Mouse (Mus musculus) layer of hippocampus, postnatal 10 days (tissue): Measurements from ENCODE around the gene Ssh1. TPM values are rescaled to one million over a fixed set of nuclear protein-coding genes. Genes with fewer than 3 reads are reported as not detected.

Experiments used
- DNase-seq, 2 experiments: peaks; one replicate each; pipeline ENCODE4 v3.0.0; 2021; ENCODE audit warnings: low spot score in 2 of 2
- total RNA-seq, 2 experiments: library from RNA; stranded (reverse); gene quantifications; 2 replicates each; pipeline ENCODE4 v1.2.3; 2021

Ssh1 gene
- total RNA-seq, 2 experiments from 2014 or later: 25.7 to 27.1 TPM

DNA sequence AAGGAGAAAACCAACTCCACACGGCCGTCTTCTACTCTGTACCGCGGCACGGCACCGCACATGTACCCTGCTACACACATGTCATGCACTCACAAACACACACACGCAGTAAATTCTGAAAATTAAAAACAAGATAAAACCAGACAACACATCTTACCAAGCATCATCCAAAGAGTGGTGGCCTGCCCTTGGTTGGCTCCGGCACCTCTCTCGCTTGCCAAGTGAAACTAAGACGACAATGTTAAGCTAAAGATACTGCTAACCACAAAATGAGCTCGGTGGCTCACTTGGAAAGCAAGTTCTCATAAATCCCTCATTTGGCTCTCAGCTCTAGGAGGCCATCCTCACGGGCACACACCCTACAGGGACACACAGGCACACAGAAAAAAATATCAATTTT, 94.2 kb downstream of the Ssh1 start:
- DNase-seq: no peak

DNA sequence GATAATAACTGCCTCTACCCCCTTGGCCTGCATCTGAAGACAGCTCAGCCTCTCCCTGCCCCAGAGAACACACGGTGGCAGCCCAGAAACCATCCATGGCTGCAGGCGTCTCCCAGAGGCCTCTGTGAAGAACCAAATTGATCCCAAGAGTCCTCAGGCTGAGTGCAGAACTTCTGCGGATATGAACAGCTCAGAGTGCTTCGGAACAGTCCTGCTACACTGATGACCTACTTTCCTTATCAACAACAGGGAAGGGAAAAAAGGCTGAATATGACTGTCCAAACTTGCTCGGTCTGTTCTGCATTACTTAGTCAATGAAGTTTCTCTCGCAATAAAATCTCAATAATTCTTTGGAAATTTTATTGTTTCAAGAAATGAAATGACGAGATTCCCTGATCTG, 101.7 kb downstream of the Ssh1 start:
- no peak for DNase-seq

DNA sequence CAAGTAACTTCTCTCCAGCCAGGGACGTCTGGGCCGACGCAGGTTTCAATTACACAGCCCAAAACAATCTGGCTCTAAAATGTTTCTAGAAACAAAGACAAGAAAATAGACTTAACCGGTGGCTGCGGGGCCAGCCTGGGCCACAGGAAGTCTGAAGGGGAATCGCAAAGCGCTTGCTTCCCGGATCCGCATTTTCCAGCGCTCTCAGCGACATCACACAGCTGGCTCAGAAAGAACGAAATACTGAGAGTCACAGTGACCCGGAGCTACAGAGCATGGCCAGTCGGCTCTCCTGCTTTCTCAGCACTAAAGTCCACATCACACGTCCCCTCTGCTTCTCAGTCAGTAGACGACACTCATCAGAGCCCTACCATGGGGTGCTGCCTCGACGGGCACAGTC, 102.8 kb downstream of the Ssh1 start:
- no peak for DNase-seq

DNA sequence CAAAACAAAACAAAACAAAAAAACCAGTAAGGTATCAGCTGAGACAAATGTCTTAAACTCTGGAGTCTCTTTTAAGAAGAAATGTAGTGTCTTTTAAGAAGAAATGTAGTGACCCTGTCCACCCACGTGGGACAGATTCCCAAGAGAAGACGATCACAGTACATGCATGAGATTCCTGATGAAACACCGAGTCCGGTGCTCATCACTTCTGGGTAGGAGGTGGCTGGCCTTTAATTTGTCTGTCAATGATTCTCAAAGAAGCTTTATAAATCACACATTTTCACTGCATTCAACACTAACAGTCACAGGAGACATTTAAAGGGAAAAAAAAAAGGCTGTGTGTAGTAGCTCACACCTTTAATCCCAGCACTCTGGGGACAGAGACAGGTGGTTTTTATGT, 103.8 kb downstream of the Ssh1 start:
- no peak for DNase-seq

DNA sequence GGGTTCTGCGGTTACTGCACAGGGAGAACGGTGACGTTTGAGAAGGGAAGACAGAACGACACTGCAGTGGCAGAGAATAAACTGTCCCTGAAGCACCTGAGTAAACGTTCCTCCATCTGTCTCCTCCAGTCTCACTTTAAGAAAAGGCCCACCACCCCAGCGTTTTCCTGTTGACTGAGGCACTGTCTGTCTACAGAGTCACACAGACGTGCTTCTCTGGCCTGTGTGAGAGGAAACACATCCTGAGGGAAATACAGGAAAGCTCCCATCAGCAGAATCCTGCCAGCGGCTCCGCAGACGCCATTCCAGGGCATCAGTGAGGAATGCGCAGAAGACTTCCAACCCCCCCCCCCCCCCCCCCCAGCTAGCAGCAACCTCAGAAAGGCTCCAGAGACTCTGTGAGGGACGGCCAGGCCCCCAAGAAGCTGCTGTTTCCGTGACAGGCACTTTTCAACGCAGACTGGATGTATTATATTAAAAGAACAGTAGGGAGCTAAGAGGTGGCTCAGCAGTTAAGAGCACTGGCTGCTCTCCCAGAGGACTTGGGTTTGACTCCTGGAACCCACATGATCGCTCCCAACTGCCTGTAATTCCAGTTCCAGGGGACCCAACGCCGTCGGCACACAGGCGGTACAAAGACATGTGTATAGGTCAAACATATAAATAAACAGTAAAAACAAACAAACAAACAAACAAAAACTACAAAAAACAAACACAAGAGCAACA, 104.3 kb downstream of the Ssh1 start:
- no peak for DNase-seq

DNA sequence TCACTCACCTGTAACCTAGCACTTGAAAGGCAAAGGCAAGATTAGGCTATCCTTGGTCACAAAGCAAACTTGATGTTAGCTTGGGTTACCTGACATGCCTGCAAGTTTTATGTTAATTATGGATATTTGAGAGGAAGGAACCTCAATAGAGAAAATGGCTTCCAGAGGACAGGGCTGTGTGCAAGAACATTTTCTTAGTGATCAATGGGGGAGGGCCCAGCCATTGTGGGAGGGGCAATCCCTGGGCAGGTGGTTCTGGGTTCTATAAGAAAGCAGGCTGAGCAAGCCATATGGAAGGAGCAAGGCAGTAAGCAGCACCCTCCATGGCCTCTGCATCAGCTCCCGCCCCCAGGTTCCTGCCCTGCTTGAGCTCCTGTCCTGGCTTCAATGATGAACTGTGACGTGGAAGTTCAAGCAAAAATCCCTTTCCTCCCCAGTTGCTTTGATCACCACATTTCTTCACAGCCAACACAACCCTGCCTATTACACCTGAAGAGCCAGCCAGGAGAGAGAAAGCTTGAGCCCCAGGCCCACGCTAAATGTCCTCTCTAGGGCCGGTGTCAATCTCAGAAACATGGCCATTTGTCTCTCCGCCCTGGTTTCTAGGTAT, 105.4 kb downstream of the Ssh1 start:
- DNase-seq: no peak

DNA sequence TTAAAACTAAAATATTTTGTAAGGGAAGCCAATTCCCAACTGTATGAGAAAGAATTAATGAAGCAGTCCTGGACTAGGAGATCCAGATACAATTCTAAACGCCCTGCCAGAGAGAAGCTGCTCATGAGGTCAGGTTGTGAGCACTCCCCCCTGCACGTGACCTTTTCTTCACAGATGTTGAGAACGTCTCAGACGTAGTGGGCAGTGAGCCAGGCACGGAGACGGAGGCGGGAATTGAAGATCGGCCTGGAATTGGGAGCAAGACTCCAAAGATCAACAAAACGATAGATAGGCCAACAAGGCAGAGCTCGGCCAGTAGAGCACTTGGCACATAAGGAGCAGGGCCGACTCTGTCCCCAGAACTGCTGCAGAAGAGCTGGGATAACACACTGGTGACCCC, 106.6 kb downstream of the Ssh1 start:
- DNase-seq: no peak

Other genes with a start within 250 kb of the Ssh1 start
- gene Sart3, start 221.4 kb downstream of the Ssh1 start, total RNA-seq: 10 to 100 TPM; 36.7 to 48.2 TPM
- 10 to 100 TPM; 71.0 to 77.5 TPM for gene Iscu, start 221.1 kb downstream of the Ssh1 start, total RNA-seq
- 10 to 100 TPM; 11.7 to 13.1 TPM for gene Tmem119, start 193.4 kb downstream of the Ssh1 start, total RNA-seq
- gene Selplg, start 161.2 kb downstream of the Ssh1 start, total RNA-seq: 10 to 100 TPM; 12.1 to 12.9 TPM
- gene Coro1c, start 85.1 kb downstream of the Ssh1 start, total RNA-seq: 100 to 1,000 TPM; 104 TPM
- not detected for gene Dao, start 9.8 kb upstream of the Ssh1 start, total RNA-seq
- gene Usp30, start 71.6 kb upstream of the Ssh1 start, total RNA-seq: 10 to 100 TPM; 25.3 to 32.8 TPM
- gene Svop, start 97.7 kb upstream of the Ssh1 start, total RNA-seq: 100 to 1,000 TPM; 134 to 141 TPM
- 1 to 10 TPM; 4.1 to 5.5 TPM for gene Alkbh2, start 134.3 kb upstream of the Ssh1 start, total RNA-seq
- gene Ung, start 136.5 kb upstream of the Ssh1 start, total RNA-seq: 1 to 10 TPM; 4.3 to 5.4 TPM
- gene Acacb, start 152.6 kb upstream of the Ssh1 start, total RNA-seq: 1 to 10 TPM; 4.9 to 5.5 TPM